Mouse (Mus musculus): ENCODE measurements at regions not wholly inside any gene's neighbourhood (a gene's known extent, or its start where the extent isn't known, plus 50 kb on each side); places are given as distances from the start of the nearest gene placed in this dataset.

GRCm38 (mm10) chr9:46938628-46939027 is 59.9 kb upstream of the Gm4791 start:
- Histone ChIP-seq H3K27ac (no peak overlapping the region), H3K27me3 (no peaks in the 10 kb centered on the region), H3K4me2 (no peak overlapping the region), H3K9ac (no peak overlapping the region), H3K4me1 (replicated peaks) (no peaks in the 10 kb centered on the region), H3K9me3 (no peaks in the 10 kb centered on the region), H3K4me3 (no peak overlapping the region), H3K36me3 (no peaks in the 10 kb centered on the region)
- ATAC-seq (ENCODE audit: low FRiP score): no peak
- 79% methylated on average over 3 of the region's 3 CpGs for WGBS

GRCm38 (mm10) chr9:46925641-46926040 is 72.9 kb upstream of the Gm4791 start:
- Histone ChIP-seq H3K9ac (no peak overlapping the region), H3K4me2 (no peak overlapping the region), H3K27me3 (0 out of 2 replicates have a peak, but pooled peaks cover 3% of the 10 kb centered on the region), H3K4me3 (no peak overlapping the region), H3K4me1 (replicated peaks) (no peaks in the 10 kb centered on the region), H3K27ac (no peak overlapping the region), H3K9me3 (no peaks in the 10 kb centered on the region), H3K36me3 (no peaks in the 10 kb centered on the region)
- 74% methylated on average over 3 of the region's 3 CpGs for WGBS
- no peak for ATAC-seq (ENCODE audit: low FRiP score)

GRCm38 (mm10) chr9:46920081-46920480 is 78.5 kb upstream of the Gm4791 start:
- Histone ChIP-seq H3K9me3 (no peaks in the 10 kb centered on the region), H3K4me2 (no peak overlapping the region), H3K9ac (no peak overlapping the region), H3K36me3 (no peaks in the 10 kb centered on the region), H3K27ac (no peak overlapping the region), H3K4me1 (replicated peaks) (no peaks in the 10 kb centered on the region), H3K27me3 (no peaks in the 10 kb centered on the region), H3K4me3 (no peak overlapping the region)
- WGBS: 100% methylated on average over 1 of the region's 1 CpGs
- no peak for ATAC-seq (ENCODE audit: low FRiP score)

GRCm38 (mm10) chr9:46913238-46913637 is 85.3 kb upstream of the Gm4791 start:
- Histone ChIP-seq H3K4me1 (replicated peaks) (peaks cover 7% of the 10 kb centered on the region), H3K9ac (no peak overlapping the region), H3K4me2 (no peak overlapping the region), H3K27me3 (no peaks in the 10 kb centered on the region), H3K36me3 (no peaks in the 10 kb centered on the region), H3K9me3 (no peaks in the 10 kb centered on the region), H3K4me3 (no peak overlapping the region), H3K27ac (no peak overlapping the region)
- 21% methylated on average over 3 of the region's 3 CpGs for WGBS
- ATAC-seq (ENCODE audit: low FRiP score): no peak

- no peak for ATAC-seq (ENCODE audit: low FRiP score)
- WGBS: 38% methylated on average over 6 of the region's 6 CpGs
- H3K9ac ChIP-seq: no peak overlapping the region
These were observed 89.0 kb upstream of the Gm4791 start for GRCm38 (mm10) chr9:46909412-46910013.

GRCm38 (mm10) chr9:46905081-46905480 is 93.5 kb upstream of the Gm4791 start:
- whole genome bisulfite sequencing: 90% methylated on average over 3 of the region's 3 CpGs
- Histone ChIP-seq H3K36me3 (no peaks in the 10 kb centered on the region), H3K4me3 (no peak overlapping the region), H3K9me3 (no peaks in the 10 kb centered on the region), H3K4me2 (no peak overlapping the region), H3K27ac (no peak overlapping the region), H3K4me1 (replicated peaks) (no peaks in the 10 kb centered on the region; the same call in 1 of the 2 replicates), H3K9ac (no peak overlapping the region), H3K27me3 (0 out of 2 replicates have a peak, but pooled peaks cover 4% of the 10 kb centered on the region)
- no peak for ATAC-seq (ENCODE audit: low FRiP score)

More at GRCm38 (mm10) chr9:46909412-46910013, 89.0 kb upstream of the Gm4791 start:
- Histone ChIP-seq H3K9me3 (no peaks in the 10 kb centered on the region), H3K27ac (no peak overlapping the region), H3K36me3 (no peaks in the 10 kb centered on the region), H3K27me3 (no peaks in the 10 kb centered on the region), H3K4me3 (no peak overlapping the region), H3K4me2 (no peak overlapping the region), H3K4me1 (replicated peaks) (peaks cover 7% of the 10 kb centered on the region)

- ATAC-seq (ENCODE audit: low FRiP score): no peak
These were observed 94.9 kb upstream of the Gm4791 start for GRCm38 (mm10) chr9:46903491-46904220.

GRCm38 (mm10) chr9:46899283-46899682 is 99.3 kb upstream of the Gm4791 start:
- 73% methylated on average over 2 of the region's 2 CpGs for WGBS
- ATAC-seq (ENCODE audit: low FRiP score): no peak

More at GRCm38 (mm10) chr9:46903491-46904220, 94.9 kb upstream of the Gm4791 start:
- Histone ChIP-seq H3K4me1 (replicated peaks) (peaks cover 6% of the 10 kb centered on the region), H3K27ac (no peak overlapping the region), H3K4me3 (no peak overlapping the region), H3K9ac (no peak overlapping the region), H3K9me3 (no peaks in the 10 kb centered on the region), H3K36me3 (no peaks in the 10 kb centered on the region), H3K27me3 (0 out of 2 replicates have a peak, but pooled peaks cover 4% of the 10 kb centered on the region), H3K4me2 (no peak overlapping the region)
- 50% methylated on average over 8 of the region's 8 CpGs for WGBS

GRCm38 (mm10) chr9:46898120-46898519 is 100.4 kb upstream of the Gm4791 start:
- H3K27ac ChIP-seq: no peak overlapping the region
- peaks cover 15% of the 10 kb centered on the region for H3K4me1 ChIP-seq (replicated peaks)
- ATAC-seq (ENCODE audit: low FRiP score): no peak
- H3K4me2 ChIP-seq: no peak overlapping the region
- H3K9me3 ChIP-seq: no peaks in the 10 kb centered on the region
- H3K36me3 ChIP-seq: no peaks in the 10 kb centered on the region
- H3K9ac ChIP-seq: no peak overlapping the region
- H3K4me3 ChIP-seq: no peak overlapping the region
- WGBS: 71% methylated on average over 3 of the region's 3 CpGs
- 0 out of 2 replicates have a peak, but pooled peaks cover 4% of the 10 kb centered on the region for H3K27me3 ChIP-seq

More at GRCm38 (mm10) chr9:46899283-46899682, 99.3 kb upstream of the Gm4791 start:
- no peak overlapping the region for H3K4me2 ChIP-seq
- peaks cover 15% of the 10 kb centered on the region for H3K4me1 ChIP-seq (replicated peaks)
- H3K27me3 ChIP-seq: 0 out of 2 replicates have a peak, but pooled peaks cover 4% of the 10 kb centered on the region
- no peak overlapping the region for H3K4me3 ChIP-seq
- no peaks in the 10 kb centered on the region for H3K9me3 ChIP-seq
- H3K27ac ChIP-seq: no peak overlapping the region
- H3K9ac ChIP-seq: no peak overlapping the region
- no peaks in the 10 kb centered on the region for H3K36me3 ChIP-seq

GRCm38 (mm10) chr9:46891829-46892228 is 106.7 kb upstream of the Gm4791 start:
- no peak overlapping the region for H3K9ac ChIP-seq
- no peak overlapping the region for H3K27ac ChIP-seq
- no peak overlapping the region for H3K4me2 ChIP-seq
- WGBS: 45% methylated on average over 1 of the region's 1 CpGs
- no peaks in the 10 kb centered on the region for H3K36me3 ChIP-seq
- ATAC-seq (ENCODE audit: low FRiP score): no peak
- H3K4me1 ChIP-seq (replicated peaks): 0 out of 2 replicates have a peak, but pooled peaks cover 6% of the 10 kb centered on the region
- H3K4me3 ChIP-seq: no peak overlapping the region
- H3K9me3 ChIP-seq: no peaks in the 10 kb centered on the region
- 0 out of 2 replicates have a peak, but pooled peaks cover 2% of the 10 kb centered on the region for H3K27me3 ChIP-seq

- H3K9ac ChIP-seq: no peak overlapping the region
- H3K27me3 ChIP-seq: 0 out of 2 replicates have a peak, but pooled peaks cover 2% of the 10 kb centered on the region
- H3K27ac ChIP-seq: no peak overlapping the region
- WGBS: 73% methylated on average over 4 of the region's 4 CpGs
- H3K4me3 ChIP-seq: no peak overlapping the region
- H3K4me2 ChIP-seq: no peak overlapping the region
- no peaks in the 10 kb centered on the region for H3K36me3 ChIP-seq
- H3K9me3 ChIP-seq: no peaks in the 10 kb centered on the region
- no peak for ATAC-seq (ENCODE audit: low FRiP score)
- 0 out of 2 replicates have a peak, but pooled peaks cover 6% of the 10 kb centered on the region for H3K4me1 ChIP-seq (replicated peaks)
These were observed 108.4 kb upstream of the Gm4791 start for GRCm38 (mm10) chr9:46889933-46890662.
